Mouse (Mus musculus): ENCODE measurements around the gene Sox8. TPM values are rescaled to one million over a fixed set of nuclear protein-coding genes. Genes with fewer than 3 reads are reported as not detected.

The Sox8 gene
- polyA plus RNA-seq, 1 experiment from 2014 or later = 2.2 TPM

- Histone ChIP-seq H3K4me3 (replicated peaks; ENCODE audit: low read depth, low read length) (no peak overlapping the region), H3K9ac (ENCODE audit: low read depth, low read length) (no peak overlapping the region), H3K27me3 (ENCODE audit: insufficient read depth, low read length) (no peaks in the 10 kb centered on the region), H3K4me2 (ENCODE audit: low read length) (no peak overlapping the region), H3K4me1 (replicated peaks; ENCODE audit: insufficient read depth, low read length) (peaks cover 8% of the 10 kb centered on the region; the same call in 1 of the 2 replicates), H3K27ac (no peak overlapping the region), H3K9me3 (replicated peaks; ENCODE audit: low read length) (no peaks in the 10 kb centered on the region), H3K36me3 (ENCODE audit: insufficient read depth, low read length) (no peaks in the 10 kb centered on the region)
- no peak for ATAC-seq (replicated peaks; ENCODE audit: low FRiP score, low read depth)
- DNase-seq (ENCODE audit: low spot score) = no peak
- 28% methylated on average over 10 of the region's 10 CpGs for WGBS
- no peak for TF ChIP-seq CTCF (IDR thresholded peaks at IDR 0.05; ENCODE audit: low read depth)
Observed at GRCm38 (mm10) chr17:25568206-25568605, 2.3 kb downstream of the Sox8 start.

GRCm38 (mm10) chr17:25567745-25568144, 2.7 kb downstream of the Sox8 start:
- peak; percentile 89 for TF ChIP-seq CTCF (IDR thresholded peaks at IDR 0.05; ENCODE audit: low read depth)
- Histone ChIP-seq H3K4me2 (ENCODE audit: low read length) (no peak overlapping the region), H3K9ac (ENCODE audit: low read depth, low read length) (no peak overlapping the region), H3K27me3 (ENCODE audit: insufficient read depth, low read length) (no peaks in the 10 kb centered on the region), H3K4me1 (replicated peaks; ENCODE audit: insufficient read depth, low read length) (peaks cover 8% of the 10 kb centered on the region; the same call in 1 of the 2 replicates), H3K9me3 (replicated peaks; ENCODE audit: low read length) (no peaks in the 10 kb centered on the region), H3K4me3 (replicated peaks; ENCODE audit: low read depth, low read length) (no peak overlapping the region), H3K36me3 (ENCODE audit: insufficient read depth, low read length) (no peaks in the 10 kb centered on the region), H3K27ac (no peak overlapping the region)
- 27% methylated on average over 14 of the region's 14 CpGs for WGBS
- ATAC-seq (replicated peaks; ENCODE audit: low FRiP score, low read depth) (no peak), DNase-seq (ENCODE audit: low spot score) (peak; percentile 71)

- no peaks in the 10 kb centered on the region for H3K27me3 ChIP-seq (ENCODE audit: insufficient read depth, low read length)
- no peak for TF ChIP-seq CTCF (IDR thresholded peaks at IDR 0.05; ENCODE audit: low read depth)
- H3K4me3 ChIP-seq (replicated peaks; ENCODE audit: low read depth, low read length) = no peak overlapping the region
- H3K4me2 ChIP-seq (ENCODE audit: low read length) = no peak overlapping the region
- H3K27ac ChIP-seq = no peak overlapping the region
- H3K36me3 ChIP-seq (ENCODE audit: insufficient read depth, low read length) = no peaks in the 10 kb centered on the region
- H3K9ac ChIP-seq (ENCODE audit: low read depth, low read length) = no peak overlapping the region
- DNase-seq (ENCODE audit: low spot score) (no peak), ATAC-seq (replicated peaks; ENCODE audit: low FRiP score, low read depth) (no peak)
- H3K4me1 ChIP-seq (replicated peaks; ENCODE audit: insufficient read depth, low read length) = peaks cover 8% of the 10 kb centered on the region; the same call in 1 of the 2 replicates
- no peaks in the 10 kb centered on the region for H3K9me3 ChIP-seq (replicated peaks; ENCODE audit: low read length)
- 81% methylated on average over 13 of the region's 13 CpGs for WGBS
Observed at GRCm38 (mm10) chr17:25567261-25567660, 3.2 kb downstream of the Sox8 start.

- TF ChIP-seq CTCF (IDR thresholded peaks at IDR 0.05; ENCODE audit: low read depth) = no peak
- H3K4me2 ChIP-seq (ENCODE audit: low read length) = no peak overlapping the region
- no peak overlapping the region for H3K27ac ChIP-seq
- no peak overlapping the region for H3K9ac ChIP-seq (ENCODE audit: low read depth, low read length)
- no peaks in the 10 kb centered on the region for H3K27me3 ChIP-seq (ENCODE audit: insufficient read depth, low read length)
- 78% methylated on average over 17 of the region's 17 CpGs for WGBS
- no peaks in the 10 kb centered on the region for H3K9me3 ChIP-seq (replicated peaks; ENCODE audit: low read length)
- DNase-seq (ENCODE audit: low spot score) (no peak), ATAC-seq (replicated peaks; ENCODE audit: low FRiP score, low read depth) (no peak)
- no peak overlapping the region for H3K4me3 ChIP-seq (replicated peaks; ENCODE audit: low read depth, low read length)
- no peaks in the 10 kb centered on the region for H3K36me3 ChIP-seq (ENCODE audit: insufficient read depth, low read length)
- H3K4me1 ChIP-seq (replicated peaks; ENCODE audit: insufficient read depth, low read length) = peaks cover 8% of the 10 kb centered on the region; the same call in 1 of the 2 replicates
Observed at GRCm38 (mm10) chr17:25565860-25566600, 4.5 kb downstream of the Sox8 start.

- TF ChIP-seq CTCF (IDR thresholded peaks at IDR 0.05; ENCODE audit: low read depth) = no peak
- Histone ChIP-seq H3K9me3 (replicated peaks; ENCODE audit: low read length) (no peaks in the 10 kb centered on the region), H3K27ac (no peak overlapping the region), H3K27me3 (ENCODE audit: insufficient read depth, low read length) (no peaks in the 10 kb centered on the region), H3K4me1 (replicated peaks; ENCODE audit: insufficient read depth, low read length) (peaks cover 7% of the 10 kb centered on the region; the same call in 1 of the 2 replicates), H3K4me2 (ENCODE audit: low read length) (no peak overlapping the region), H3K4me3 (replicated peaks; ENCODE audit: low read depth, low read length) (no peak overlapping the region), H3K9ac (ENCODE audit: low read depth, low read length) (no peak overlapping the region), H3K36me3 (ENCODE audit: insufficient read depth, low read length) (no peaks in the 10 kb centered on the region)
- no peak for ATAC-seq (replicated peaks; ENCODE audit: low FRiP score, low read depth)
- WGBS = 28% methylated on average over 6 of the region's 6 CpGs
- DNase-seq (ENCODE audit: low spot score) = no peak
Observed at GRCm38 (mm10) chr17:25565244-25565643, 5.2 kb downstream of the Sox8 start.

- TF ChIP-seq CTCF (IDR thresholded peaks at IDR 0.05; ENCODE audit: low read depth) = no peak
- H3K9me3 ChIP-seq (replicated peaks; ENCODE audit: low read length) = no peaks in the 10 kb centered on the region
- ATAC-seq (replicated peaks; ENCODE audit: low FRiP score, low read depth) (no peak), DNase-seq (ENCODE audit: low spot score) (no peak)
- WGBS = 78% methylated on average over 5 of the region's 5 CpGs
- H3K36me3 ChIP-seq (ENCODE audit: insufficient read depth, low read length) = no peaks in the 10 kb centered on the region
- H3K4me2 ChIP-seq (ENCODE audit: low read length) = no peak overlapping the region
- H3K27ac ChIP-seq = no peak overlapping the region
- no peak overlapping the region for H3K4me3 ChIP-seq (replicated peaks; ENCODE audit: low read depth, low read length)
- H3K27me3 ChIP-seq (ENCODE audit: insufficient read depth, low read length) = no peaks in the 10 kb centered on the region
- no peak overlapping the region for H3K9ac ChIP-seq (ENCODE audit: low read depth, low read length)
- H3K4me1 ChIP-seq (replicated peaks; ENCODE audit: insufficient read depth, low read length) = no peaks in the 10 kb centered on the region
Observed at GRCm38 (mm10) chr17:25564481-25564880, 6.0 kb downstream of the Sox8 start.
